Mouse (Mus musculus) forelimb bud, embryonic 11.5 days (tissue): Measurements from ENCODE around the gene Coro1c.

Source experiments
- DNase-seq: peaks from one replicate; pipeline ENCODE4 v3.0.0-alpha.2; 2012; ENCODE audit warnings: low read depth, low spot score

Coro1c gene

GRCm38 (mm10) chr5:113797149-113797882 is 111.2 kb downstream of the Coro1c start:
- DNase-seq = no peak

- peak; percentile 95 for DNase-seq
Measured at GRCm38 (mm10) chr5:113796401-113797148, 112.0 kb downstream of the Coro1c start.
